Mouse (Mus musculus) natural killer cell, adult 2 months (primary cell): ENCODE data around the gene Tmem176a.
A peak's percentile ranks its signal among the peaks of the same experiment; 100 is the strongest.
"Not testable (repeated sequence)": the region's sequence is repeated elsewhere in the genome, so short reads cannot be mapped to it uniquely, and the experiment has no call there.

Experiments used
- DNase-seq, 2 experiments: peaks; one replicate each; pipeline ENCODE4 v3.0.0; 2022; ENCODE audit warnings: low spot score in 2 of 2

Tmem176a gene

DNA sequence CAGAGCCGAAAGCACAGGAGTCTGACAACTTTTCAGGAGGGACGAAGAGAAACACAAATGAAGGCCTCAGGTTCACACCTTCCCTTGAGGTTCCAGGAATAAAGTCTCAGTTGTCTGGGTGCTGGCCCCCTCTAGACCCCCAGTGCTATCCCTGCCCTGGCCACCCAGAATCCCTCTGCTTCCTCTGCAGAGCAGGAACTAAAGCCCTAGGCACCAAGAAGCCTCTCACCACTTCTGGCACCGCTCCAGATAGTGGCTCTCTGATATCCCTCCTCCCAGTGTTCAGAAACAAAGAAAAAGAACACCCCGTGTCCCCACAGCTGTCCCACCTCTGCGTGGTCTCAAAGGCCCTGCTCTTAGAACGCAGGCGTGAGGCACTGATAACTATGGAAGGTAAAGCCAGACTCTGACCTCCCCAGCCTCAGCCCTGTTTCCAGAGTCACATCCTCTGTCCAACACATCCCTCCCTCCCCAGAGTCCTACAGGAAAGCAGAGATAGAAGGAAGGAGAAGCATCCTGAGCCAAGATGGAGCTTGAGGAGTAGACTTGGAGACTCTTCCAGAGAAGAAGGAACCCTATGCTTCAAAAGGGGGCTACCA is at the start of gene Tmem176a:
Tmem176a (plus strand) TSS at position 549 of the 599 bp plus-strand sequence.
- no peak for DNase-seq

DNA sequence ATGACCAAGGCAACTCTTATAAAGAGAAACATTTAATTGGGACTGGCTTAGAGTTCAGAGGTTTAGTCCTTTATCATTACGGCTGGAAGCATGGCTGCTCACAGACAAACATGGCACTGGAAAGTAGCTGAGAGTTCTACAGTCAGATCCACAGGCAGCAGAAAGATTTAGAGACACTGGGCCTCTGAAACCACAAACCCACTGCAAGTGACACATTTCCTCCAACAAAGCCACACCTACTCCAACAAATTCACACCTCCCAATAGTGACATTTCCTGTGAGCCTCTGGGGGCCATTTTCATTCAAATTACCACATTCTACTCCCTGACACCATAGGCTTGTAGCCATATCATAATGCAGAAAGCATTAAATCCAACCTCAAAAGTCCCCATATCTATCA is 38.8 kb upstream of the Tmem176a start:
- peak; percentile 70 to 87 for DNase-seq

DNA sequence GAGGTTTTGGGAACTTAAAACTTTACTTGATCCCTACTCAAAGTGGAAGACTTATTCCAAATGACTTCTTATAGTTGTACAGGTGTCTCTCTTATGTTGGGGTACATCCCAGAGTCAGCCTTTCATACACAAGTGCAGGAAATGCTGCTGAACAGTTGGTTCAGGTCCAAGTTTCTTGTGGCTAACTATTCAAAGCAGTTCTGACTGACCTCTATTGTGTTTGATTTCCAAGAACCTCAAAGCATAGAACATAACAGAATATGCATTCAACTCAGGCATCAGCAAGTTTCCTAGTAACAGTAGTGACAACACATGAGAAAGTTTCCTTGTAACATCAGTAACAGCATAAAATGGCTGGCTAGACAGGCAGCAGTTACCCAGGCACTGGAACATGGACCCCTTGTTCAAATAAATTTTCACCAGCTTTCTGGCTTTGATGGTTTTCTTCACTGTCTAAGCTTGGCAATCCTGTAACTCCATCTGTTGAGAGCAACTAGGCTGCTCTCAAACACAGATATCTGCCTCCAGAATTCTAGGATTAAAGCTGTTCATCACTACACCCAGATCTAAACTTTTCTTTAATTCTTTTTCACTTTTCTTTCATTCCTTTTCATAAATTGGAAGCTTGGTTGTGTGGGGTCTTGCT is 37.2 kb upstream of the Tmem176a start:
- peak in 1 of 2 experiments; percentile 27 for DNase-seq

DNA sequence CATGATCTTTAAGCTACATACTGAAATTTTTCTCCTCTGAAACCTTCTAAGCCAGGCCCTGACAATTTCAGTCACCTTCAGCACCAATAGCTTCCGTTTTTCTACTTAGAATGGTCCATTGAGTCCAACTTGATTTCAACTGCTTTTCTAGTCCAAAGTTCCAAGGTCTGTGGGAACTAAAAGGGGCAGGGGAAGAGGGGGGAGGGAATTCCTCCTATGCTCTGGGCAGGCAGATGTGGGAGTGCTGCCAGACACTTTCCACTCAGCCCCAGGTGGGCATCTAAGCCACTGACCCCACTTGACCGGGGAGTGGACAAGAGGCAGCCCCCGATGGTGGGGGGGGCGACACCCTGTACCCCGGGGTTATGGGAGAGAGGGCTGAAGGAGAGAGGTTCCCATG is 36.4 kb upstream of the Tmem176a start:
- DNase-seq, result no peak

DNA sequence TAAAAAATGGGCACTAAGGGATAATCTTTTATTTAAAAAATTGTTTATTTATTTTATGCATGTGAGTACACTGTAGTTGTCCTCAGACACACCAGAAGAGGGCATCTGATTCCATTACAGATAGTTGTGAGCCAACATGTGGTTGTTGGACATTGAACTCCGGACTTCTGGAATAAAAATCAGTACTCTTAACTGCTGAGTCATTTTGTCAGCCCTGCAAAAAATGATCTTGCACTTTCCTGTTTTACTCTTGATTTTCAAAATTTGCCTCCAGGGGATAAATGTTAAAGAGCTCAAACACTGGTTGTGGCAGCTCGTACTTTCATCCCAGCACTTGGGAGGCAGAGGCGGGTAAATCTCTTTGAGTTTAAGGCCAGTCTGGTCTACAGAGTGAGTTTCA is 34.0 kb upstream of the Tmem176a start:
- no peak for DNase-seq

DNA sequence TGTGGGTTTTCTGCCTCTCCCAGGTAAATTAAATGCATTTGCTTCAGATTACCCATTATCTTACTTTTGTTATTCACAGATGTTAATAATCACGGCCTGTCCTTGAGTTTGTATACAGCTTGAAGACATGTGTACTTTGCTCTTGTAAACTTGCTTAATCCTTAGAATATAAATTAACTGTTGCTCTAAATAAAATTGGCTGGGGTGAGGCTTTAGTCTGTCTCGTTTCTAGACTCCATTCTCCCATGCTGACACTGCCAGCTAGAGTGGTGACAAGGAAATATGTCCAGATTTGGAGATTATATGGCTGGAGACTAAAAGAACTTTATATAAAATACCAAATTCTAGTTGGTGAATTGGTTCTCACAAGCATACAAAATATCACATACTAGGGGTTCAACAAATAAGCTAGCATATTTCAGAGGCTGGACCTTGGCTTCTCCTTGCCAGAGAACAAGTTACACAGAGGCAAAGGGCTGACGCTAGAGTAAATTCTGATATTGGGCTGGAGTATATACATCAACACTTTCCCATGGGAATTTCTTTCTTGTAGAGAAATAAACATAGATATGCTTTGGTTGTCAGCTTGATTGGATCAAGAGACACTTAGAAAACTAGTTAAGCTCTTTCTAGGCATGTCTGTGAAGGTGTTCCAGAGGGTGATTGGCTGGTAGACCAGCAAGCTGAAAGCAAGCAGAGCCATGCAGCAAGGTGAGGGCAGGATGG is 31.1 kb upstream of the Tmem176a start:
- DNase-seq, result no peak

DNA sequence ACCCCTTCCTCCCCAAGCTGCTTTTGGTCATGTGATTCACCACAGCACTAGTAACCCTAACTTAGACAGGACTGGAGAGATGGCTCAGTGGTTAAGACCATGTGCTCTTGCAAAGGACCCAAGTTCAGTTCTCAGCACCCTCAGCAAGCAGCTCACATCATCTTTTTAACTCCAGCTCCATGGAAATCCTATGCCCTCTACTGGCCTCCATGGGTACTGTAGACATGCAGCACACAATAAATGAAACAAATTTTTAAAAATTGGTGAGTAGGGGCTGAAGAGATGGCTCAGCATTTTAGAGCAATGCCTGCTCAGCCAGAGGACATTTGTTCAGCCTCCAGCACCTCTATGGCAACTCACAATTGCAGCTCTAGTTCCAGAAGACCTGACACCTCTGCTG is 25.7 kb upstream of the Tmem176a start:
- DNase-seq, result no peak

DNA sequence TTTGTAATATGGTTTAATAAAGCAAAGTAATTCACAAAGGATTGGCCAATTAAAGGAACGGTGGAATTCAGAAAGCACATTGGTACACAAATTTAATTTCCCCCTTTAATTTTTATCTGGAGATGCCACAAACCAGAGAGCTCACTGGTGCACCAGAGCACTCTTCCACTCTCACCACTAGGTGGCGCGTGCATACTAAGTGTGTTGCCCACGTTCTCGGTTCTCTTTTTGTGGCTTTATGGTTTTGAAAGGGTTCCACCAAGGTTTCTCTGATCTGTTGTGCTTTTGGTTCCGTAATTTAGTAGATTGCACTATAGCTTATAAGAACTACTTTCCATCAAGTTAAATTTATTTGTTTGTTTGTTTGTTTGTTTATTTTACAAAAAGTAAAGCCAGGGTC is 22.9 kb upstream of the Tmem176a start:
- DNase-seq, result peak; percentile 62 to 76

DNA sequence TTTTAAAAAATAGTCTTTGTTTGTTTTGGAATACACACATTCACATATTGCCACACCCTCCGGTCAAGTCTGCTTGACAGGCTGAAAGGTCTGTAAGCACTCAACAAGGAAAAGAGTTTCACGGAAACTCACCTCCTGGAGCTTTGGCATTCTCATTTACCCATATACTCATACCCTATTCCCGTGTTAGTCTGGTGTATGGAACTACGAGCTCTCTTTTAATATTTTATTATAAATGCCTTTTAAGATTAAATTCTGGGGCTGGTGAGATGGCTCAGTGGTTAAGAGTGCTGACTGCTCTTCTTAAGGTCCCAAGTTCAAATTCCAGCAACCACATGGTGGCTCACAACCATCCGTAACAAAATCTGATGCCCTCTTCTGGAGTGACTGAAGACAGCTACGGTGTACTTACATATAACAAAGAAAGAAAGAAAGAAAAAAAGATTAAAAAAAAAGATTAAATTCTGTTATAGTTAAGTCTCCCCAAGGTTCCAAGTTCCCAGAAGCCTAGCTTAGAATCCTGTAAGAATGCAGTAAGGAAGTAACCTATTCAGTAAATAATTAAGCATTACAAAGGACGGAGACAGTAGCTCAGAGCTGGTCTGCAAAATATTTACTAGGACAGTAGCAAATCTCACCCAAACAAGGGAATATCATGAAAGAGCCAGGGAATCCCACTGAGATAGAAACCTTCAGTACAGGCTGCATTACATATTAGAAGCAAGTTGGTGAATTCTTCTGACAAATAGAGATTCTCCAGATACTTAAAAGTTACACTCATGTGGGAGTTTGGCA is 18.5 kb upstream of the Tmem176a start:
- DNase-seq, result not testable (repeated sequence)

DNA sequence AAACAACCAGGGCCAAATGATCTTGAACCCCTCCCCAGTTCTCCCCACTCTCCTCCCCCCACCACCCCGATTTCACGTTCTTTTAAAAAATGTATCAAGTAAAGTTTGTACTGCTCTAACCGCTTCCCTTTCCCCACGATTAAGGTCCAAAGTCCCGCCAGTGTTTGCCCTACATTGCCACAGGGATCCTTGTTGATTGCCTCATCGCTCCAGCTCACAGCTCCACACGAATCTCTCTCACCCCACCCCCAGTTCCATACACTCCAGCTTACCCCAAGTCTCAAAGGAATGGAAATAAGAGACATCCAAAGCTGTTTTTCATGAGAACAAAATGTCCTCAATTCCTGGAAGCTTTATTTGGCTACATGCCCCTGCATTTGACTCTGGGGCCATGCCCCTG is 15.7 kb upstream of the Tmem176a start:
- DNase-seq, result no peak

DNA sequence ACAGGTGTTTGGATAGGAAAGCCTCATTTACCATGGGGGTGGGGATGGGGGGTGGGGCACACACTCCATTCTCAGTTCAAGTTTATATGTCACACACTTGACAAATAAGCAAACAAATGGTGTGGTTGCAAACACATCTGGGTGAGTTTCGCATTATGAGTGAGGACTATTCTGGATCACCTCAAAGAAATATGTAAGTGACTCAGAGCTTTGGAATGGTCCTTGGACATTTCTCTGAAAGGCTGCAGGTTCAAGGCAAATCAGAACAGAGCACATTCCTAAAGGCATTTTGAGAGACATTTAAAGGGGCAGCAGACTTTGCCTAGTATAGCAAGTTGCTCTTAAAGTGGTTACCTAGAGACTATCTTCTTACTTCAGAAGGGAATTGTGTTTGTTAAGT is 11.7 kb upstream of the Tmem176a start:
- DNase-seq, result no peak

DNA sequence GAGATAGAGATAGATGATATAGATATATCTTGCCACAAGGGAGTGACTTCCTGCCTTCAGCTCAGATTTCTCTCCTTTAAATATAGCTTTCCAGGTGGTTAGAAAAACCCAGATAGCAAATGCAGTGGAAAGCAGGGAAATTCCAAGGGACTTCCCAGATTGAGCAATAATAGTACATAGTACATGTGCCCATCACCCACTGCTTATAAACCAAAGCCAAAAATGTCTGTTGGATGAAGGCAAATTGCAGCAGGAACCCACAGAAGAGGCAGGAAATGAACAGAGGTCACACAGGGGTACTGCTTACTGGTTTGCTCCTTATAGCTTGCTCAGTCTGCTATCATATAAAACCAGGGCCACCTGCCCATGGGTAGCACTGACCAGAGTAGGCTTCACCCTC is 11.1 kb upstream of the Tmem176a start:
- no peak for DNase-seq

DNA sequence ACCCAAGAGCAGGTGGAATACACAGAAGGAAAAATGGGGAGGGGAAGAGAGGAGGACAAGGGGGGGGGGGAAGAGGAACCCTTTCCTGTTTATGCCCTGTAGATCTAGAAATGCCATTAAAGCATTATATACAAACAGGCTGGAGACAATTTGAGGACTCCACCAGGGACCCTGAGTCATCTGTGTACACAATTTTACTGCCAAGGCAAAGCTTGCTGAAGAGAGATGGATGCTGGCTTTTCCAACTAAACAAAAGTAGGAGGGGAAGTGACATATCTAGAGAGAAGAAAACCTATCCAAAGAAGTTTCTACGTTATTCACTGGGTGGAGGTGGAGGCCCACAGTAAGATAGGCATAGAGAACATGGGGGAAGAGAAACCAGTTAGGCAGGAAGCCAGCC is 10.5 kb upstream of the Tmem176a start:
- DNase-seq, result no peak

DNA sequence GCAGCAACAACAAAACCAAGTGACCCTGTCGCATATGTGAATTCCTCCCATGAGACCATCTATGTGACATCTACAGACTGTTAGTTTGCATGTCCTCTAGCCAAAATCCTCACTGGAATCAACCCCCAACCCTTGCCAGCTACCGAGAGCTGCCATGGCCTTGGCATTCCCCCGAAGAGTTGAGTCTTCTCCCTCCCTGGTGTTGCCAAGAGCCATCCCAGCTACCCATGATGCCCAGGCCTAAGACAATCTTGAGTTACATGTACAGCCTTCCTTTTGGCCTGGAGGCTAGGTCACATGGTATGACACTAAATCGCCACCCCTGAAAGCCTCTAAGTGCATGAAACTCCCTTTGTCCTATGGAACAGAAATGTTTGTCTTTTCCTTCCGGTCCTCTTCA is 9.6 kb upstream of the Tmem176a start:
- DNase-seq, result no peak

DNA sequence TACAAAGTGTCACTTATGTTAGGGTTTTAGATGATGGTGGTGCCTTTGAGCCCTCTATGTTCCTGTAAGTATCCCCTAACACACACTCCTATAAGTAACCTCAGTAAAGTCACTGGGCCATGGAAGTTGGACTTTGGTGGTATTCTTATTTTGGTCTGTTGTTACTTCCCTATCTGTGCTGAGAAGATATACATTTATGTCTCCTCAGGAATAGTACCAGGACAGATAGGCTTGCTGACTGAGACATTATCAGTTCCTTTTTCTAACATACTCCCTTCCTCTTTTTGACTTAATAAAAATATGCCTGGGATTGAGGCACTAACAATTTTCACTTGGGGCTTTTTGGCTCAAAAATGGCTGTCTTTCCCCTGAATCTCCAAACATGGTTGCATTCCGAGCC is 8.3 kb upstream of the Tmem176a start:
- no peak for DNase-seq

DNA sequence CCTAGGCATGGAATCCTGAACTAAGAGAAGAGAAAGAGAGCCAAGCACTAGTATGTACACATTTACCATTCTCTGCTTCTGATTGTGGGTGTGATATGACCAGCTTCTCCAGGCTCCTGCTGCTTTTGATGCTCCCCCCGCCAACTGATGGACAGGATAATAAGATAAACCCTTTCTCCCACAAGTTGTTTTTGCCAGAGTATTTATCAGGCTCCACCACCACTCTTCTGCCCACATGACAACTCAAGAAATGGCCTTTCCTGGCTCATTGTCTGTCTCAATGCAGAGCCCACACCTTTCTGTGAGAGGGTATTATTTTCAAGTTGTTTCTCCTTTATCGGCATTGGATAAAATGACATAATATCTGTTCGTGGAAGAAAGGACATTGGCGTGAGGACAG is 7.2 kb upstream of the Tmem176a start:
- no peak for DNase-seq

DNA sequence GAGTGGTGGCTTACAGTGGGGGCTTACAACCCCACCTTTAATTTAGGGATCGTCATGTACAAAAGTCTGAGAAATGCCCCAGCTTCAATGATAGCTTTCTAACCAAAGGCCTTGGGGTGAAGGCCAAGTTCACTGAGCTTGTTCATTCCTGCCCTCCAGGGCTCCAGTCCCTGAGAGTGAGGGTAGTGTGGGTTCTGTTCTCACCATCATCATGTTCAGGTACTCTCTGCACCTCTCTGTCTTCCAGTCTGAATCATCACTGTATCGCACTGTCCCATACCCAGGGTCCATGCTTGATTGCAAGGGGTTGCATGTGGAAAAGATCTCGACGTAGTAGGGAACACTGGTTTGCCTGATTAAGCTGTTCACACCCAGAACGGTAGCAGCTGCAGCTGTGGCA is 5.5 kb upstream of the Tmem176a start:
- no peak for DNase-seq

DNA sequence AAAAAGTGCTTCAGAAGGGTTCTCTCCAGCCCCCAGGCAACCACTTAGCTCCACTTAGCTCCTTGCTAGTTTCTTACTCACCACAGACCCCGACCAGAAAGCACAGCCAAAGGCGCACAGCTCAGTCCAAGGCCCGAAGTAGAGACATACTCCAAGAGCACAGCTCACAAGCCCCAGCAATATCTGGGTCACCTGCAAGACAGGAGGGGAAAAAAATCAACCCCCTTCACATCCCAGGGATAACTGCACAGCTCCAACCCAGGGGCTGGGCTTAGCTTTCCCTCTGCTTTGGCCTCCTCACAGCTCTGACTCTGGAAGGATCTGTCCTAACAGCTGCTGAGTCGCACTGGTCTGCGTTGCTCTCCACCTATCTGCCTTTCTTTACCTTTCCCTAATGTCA is 4.6 kb upstream of the Tmem176a start:
- DNase-seq, result no peak

DNA sequence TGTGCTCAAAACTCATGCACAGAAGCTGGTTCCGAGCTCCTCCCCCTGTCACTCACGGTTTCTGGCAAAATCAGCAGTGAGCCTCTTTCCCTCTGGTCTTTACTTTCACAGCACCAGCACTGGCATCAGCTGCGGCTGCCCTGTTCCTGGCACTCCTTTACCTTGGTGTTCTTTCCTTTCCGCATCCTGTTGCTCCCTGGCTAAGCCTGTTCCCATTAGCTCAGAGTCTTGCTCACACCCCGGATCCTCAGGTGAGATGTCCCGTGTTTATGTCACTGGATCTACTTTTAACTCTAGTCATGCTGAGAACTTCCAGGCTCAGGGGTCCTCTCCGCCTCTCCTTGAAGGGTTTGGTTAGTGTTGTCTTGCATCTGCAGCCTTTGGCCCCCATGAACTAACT is 3.2 kb upstream of the Tmem176a start:
- DNase-seq, result no peak

DNA sequence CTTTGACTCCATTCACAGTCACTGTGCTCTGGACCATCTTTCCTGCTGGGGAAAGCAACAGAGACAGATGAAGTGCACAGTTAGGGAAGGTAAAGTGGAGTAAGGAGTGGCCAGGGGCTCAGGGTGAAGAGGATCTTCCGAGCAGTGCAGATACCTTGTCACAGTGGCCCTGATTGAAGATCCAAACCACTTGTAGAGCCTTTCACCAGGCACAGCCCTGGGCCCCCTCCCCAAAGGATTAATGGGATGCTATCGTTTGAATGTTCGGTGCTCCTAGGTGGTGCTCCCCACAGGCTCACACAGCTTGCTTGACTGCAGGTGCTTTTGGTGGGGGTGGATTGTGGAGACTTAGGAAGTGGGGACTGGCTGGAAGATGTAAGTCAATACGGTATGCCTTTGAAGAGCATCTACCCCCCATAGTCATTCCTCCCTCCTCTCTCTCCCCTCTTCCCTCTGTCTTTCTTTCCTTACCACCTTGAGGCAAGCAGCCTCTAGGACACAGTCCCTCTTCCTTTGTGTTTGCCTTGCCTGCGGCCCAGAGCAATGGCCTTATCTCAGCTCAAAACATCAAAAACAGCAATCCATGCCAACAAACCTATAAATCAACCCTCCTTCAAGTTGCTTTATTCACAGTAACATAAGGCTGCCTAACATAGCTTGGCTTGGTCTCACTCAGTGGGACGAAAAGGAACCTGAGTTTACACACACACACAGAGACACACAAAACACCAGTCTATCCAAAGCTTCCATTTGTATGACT is 2.2 kb upstream of the Tmem176a start:
- no peak for DNase-seq

DNA sequence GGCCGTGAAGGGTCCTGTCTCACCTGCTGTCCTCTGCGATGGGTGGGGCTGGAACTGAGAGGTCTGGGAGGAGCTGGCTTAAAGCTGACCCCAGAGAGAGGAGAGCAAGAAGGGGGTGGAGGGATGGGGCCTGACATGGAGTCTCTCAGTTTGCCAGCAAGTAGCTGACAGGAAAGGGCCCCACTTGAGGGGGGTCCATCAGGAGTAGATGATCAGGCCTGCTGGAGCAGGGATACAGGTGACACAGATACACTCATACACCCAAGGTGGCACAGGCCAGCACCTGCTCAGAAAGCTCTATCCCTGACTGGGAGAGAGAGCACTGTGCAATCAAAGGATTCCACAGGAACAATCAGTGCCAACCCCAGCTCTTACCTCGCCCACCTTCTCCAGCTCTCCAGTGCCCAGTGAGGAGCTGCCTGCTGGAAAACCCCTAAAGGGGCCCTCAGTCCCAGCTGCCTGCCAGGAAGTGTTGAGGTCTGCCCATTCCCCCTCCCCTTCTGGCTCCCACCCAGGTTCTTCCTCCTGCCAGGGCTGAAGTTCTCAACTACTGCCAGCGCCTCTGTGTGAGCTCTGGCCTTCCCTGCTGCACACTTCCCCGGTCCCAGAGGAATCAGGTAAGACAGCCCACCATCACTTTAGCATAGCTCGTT is 380 bp downstream of the Tmem176a start, which contains the start of gene Tmem176b:
Tmem176b (minus strand) TSS at position 524 of the 653 bp plus-strand sequence.
- DNase-seq, result no peak
